In the genomic region with DNA sequence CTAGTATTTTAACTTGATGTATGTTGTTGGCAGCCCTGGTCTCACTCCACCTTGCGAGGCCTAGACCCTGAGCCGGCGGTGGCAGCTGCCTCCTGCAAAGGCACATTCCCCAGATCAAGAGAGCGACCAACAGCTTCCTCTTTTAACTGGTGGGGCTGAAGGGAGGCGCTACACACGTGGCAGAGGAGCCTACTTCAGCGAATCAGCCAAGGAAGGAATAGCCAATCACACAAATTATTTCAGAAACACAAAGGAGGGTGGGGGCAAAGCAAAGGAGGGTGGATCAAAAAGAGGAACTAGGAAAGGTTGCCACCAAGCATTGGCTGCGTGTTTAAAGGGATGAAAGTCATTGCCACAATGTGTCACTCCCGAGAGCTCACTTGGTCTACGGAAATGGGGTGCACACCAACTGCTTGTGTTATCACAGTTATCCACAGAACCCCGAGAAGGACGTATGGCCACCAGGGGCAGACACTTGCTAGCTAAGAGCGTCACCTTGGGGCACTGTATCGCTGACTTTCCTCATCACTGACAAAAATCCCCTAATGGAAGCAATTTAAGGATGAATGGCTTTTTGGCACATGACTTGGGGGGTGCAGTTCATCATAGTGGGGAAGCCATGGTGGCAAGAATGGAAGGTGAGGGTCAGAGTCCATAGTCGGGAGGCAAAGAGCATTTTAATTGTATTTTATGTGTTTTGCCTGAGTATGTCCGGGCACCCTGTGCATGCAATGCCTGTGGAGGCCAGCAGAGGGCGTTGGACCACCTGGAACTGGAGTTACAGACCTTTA, we compare ENCODE assay signal across 11 mouse cellular contexts. TPM values are rescaled to one million over a fixed set of nuclear protein-coding genes. Genes with fewer than 3 reads are reported as not detected.
A peak's percentile ranks its signal among the peaks of the same experiment; 100 is the strongest.
DNase-seq lines count a peak whose midpoint lies in the region; ATAC-seq and TF ChIP-seq lines count a peak whose summit lies in the region.
"Had no signal": no experiment of that assay in that cellular context is flagged by ENCODE, and none has a peak within 500 bp of the region (broad histone marks: within the 10 kb centered on the region; RNA-seq: fewer than 3 reads in every experiment).

No protein-coding gene starts in this region.

- peak; percentile 54 for TF ChIP-seq CTCF in heart, adult 2 months (IDR thresholded peaks at IDR 0.05)
- peak; percentile 63; the same call in 1 of the 2 replicates for TF ChIP-seq CTCF in bone marrow, adult 2 months (IDR thresholded peaks at IDR 0.05; ENCODE audit: control insufficient read depth, insufficient read depth, low read length)
- peak; percentile 36 for TF ChIP-seq CTCF in lung, postnatal 0 days (IDR thresholded peaks at IDR 0.05)

- H3K9me3 ChIP-seq in lung, postnatal 0 days (ENCODE audit: low read length), result no peaks in the 10 kb centered on the region
- H3K9me3 ChIP-seq in midbrain, embryonic 11.5 days (ENCODE audit: control insufficient read depth, low read length), result no peaks in the 10 kb centered on the region; the same call in 1 of the 2 replicates

- no peaks in the 10 kb centered on the region for H3K4me1 ChIP-seq in heart, adult 2 months (ENCODE audit: control insufficient read depth, insufficient read depth, low read length)
- H3K4me1 ChIP-seq in bone marrow, adult 2 months (ENCODE audit: control insufficient read depth, insufficient read depth, low read length), result peaks cover 2% of the 10 kb centered on the region; the same call in 1 of the 2 replicates
- no peaks in the 10 kb centered on the region for H3K4me1 ChIP-seq in lung, postnatal 0 days (ENCODE audit: insufficient read depth, low read depth, low read length)
- no peaks in the 10 kb centered on the region for H3K4me1 ChIP-seq in midbrain, embryonic 11.5 days (ENCODE audit: control insufficient read depth, insufficient read depth, low read length)

- DNase-seq in heart, adult 2 months, result peak in 1 of 2 experiments; percentile 28
- DNase-seq in heart, postnatal 10 days, result no peak
- DNase-seq in lung, postnatal 0 days (ENCODE audit: low spot score), result peak; percentile 29
- peak; percentile 58 to 73 for DNase-seq in spleen, postnatal 4 days (ENCODE audit: low spot score in 2 of 2)
- DNase-seq in kidney, postnatal 36 days, result no peak
- DNase-seq in midbrain, embryonic 11.5 days (ENCODE audit: low spot score, missing footprints), result no peak
- DNase-seq in layer of hippocampus, postnatal 10 days (ENCODE audit: low spot score in 2 of 2), result no peak
- DNase-seq: kidney, postnatal 25 days had no signal

- no peak for TF ChIP-seq POLR2A in heart, adult 2 months (IDR thresholded peaks at IDR 0.05; ENCODE audit: insufficient read depth, low read depth, low read length)
- TF ChIP-seq POLR2A in bone marrow, adult 2 months (IDR thresholded peaks at IDR 0.05; ENCODE audit: borderline replicate concordance, control insufficient read depth, low read depth, low read length), result peak; percentile 19; the same call in 1 of the 2 replicates

- no peak overlapping the region for H3K27ac ChIP-seq in heart, adult 2 months
- H3K27ac ChIP-seq in bone marrow, adult 2 months (ENCODE audit: control insufficient read depth, insufficient read depth, low read depth, low read length, poor library complexity), result peak overlapping the region; percentile 42
- no peak overlapping the region for H3K27ac ChIP-seq in lung, postnatal 0 days (ENCODE audit: low read length)
- no peak overlapping the region for H3K27ac ChIP-seq in midbrain, embryonic 11.5 days (ENCODE audit: low read depth, low read length)
- H3K27ac ChIP-seq: embryonic facial prominence, embryonic 12.5 days had no signal

- TF ChIP-seq EP300 in heart, adult 2 months (IDR thresholded peaks at IDR 0.05; ENCODE audit: insufficient read depth, low read depth, low read length), result no peak
- no peak for TF ChIP-seq EP300 in lung, postnatal 0 days (IDR thresholded peaks at IDR 0.05)

- no peak; the same call in 1 of the 2 replicates for ATAC-seq in lung, postnatal 0 days
- no peak for ATAC-seq in midbrain, embryonic 11.5 days (ENCODE audit: low FRiP score)
- ATAC-seq: Patski had no signal

- H3K9ac ChIP-seq in heart, adult 2 months (ENCODE audit: low read depth, low read length), result no peak overlapping the region
- H3K9ac ChIP-seq in lung, postnatal 0 days (replicated peaks; ENCODE audit: low read depth), result no peak overlapping the region
- H3K9ac ChIP-seq in midbrain, embryonic 11.5 days (ENCODE audit: low read length), result no peak overlapping the region
- H3K9ac ChIP-seq: embryonic facial prominence, embryonic 12.5 days had no signal

- no peaks in the 10 kb centered on the region for H3K79me2 ChIP-seq in heart, adult 2 months (replicated peaks; ENCODE audit: control insufficient read depth, insufficient read depth, low read length)

- intact Hi-C loops in heart, adult 2 months (cut with DNase I), result no loop called here
- intact Hi-C loops in heart, postnatal 10 days (cut with DNase I), result no loop called here

- no peaks in the 10 kb centered on the region for H3K36me3 ChIP-seq in heart, adult 2 months (ENCODE audit: control insufficient read depth, insufficient read depth, low read length)
- no peaks in the 10 kb centered on the region for H3K36me3 ChIP-seq in lung, postnatal 0 days (ENCODE audit: insufficient read depth, low read length)
- no peaks in the 10 kb centered on the region; the same call in 1 of the 2 replicates for H3K36me3 ChIP-seq in midbrain, embryonic 11.5 days (ENCODE audit: control insufficient read depth, insufficient read depth, low read length)
- H3K36me3 ChIP-seq: embryonic facial prominence, embryonic 12.5 days had no signal

- no peak overlapping the region for H3K4me3 ChIP-seq in heart, adult 2 months
- H3K4me3 ChIP-seq in bone marrow, adult 2 months (replicated peaks; ENCODE audit: control insufficient read depth, low read depth, low read length), result peak overlapping the region; percentile 1
- H3K4me3 ChIP-seq in lung, postnatal 0 days (ENCODE audit: low read depth, low read length), result no peak overlapping the region
- H3K4me3 ChIP-seq in midbrain, embryonic 11.5 days (ENCODE audit: low read depth, low read length), result no peak overlapping the region
- H3K4me3 ChIP-seq: embryonic facial prominence, embryonic 12.5 days had no signal

- no peak overlapping the region for H3K4me2 ChIP-seq in lung, postnatal 0 days (replicated peaks; ENCODE audit: low read depth, low read length)
- H3K4me2 ChIP-seq in midbrain, embryonic 11.5 days, result no peak overlapping the region
- H3K4me2 ChIP-seq: embryonic facial prominence, embryonic 12.5 days had no signal

- H3K27me3 ChIP-seq in heart, adult 2 months (ENCODE audit: control insufficient read depth, insufficient read depth, low read length), result no peaks in the 10 kb centered on the region
- H3K27me3 ChIP-seq in lung, postnatal 0 days (replicated peaks; ENCODE audit: insufficient read depth, low read length), result no peaks in the 10 kb centered on the region
- no peaks in the 10 kb centered on the region for H3K27me3 ChIP-seq in midbrain, embryonic 11.5 days (ENCODE audit: control insufficient read depth, insufficient read depth, low read length)
- H3K27me3 ChIP-seq: embryonic facial prominence, embryonic 12.5 days; Patski had no signal

- 87% methylated on average over 17 of the region's 17 CpGs for WGBS in heart, adult 2 months
- 14% methylated on average over 17 of the region's 17 CpGs for WGBS in bone marrow, adult 2 months
- 83% methylated on average over 17 of the region's 17 CpGs for WGBS in lung, postnatal 0 days
- 87% methylated on average over 17 of the region's 17 CpGs for WGBS in midbrain, embryonic 11.5 days

RNA-seq across cellular contexts. Expression of a gene that starts 20.1 kb away (rescaled TPM):
- total RNA-seq in heart, adult 2 months (2021), result 10 to 100 TPM; 14.0 to 14.4 TPM
- 10.9 and 18.9 TPM in 2 replicates for polyA plus RNA-seq in heart, adult 2 months (2012; rRNA removed)
- total RNA-seq in heart, postnatal 10 days (2021), result 10 to 100 TPM; 22.5 to 23.5 TPM
- polyA plus RNA-seq in bone marrow, adult 2 months (2011; ENCODE audit: insufficient read depth, insufficient read length, low replicate concordance, missing spikeins), result 10.6 and 12.2 TPM in 2 replicates
- polyA plus RNA-seq in lung, postnatal 0 days (2015; fragmentation: Nextera tagmentation; extraction: Ambion mirVana), result 5.8 and 6.0 TPM in 2 replicates
- 18.3 and 20.6 TPM in 2 replicates for polyA plus RNA-seq in midbrain, embryonic 11.5 days (2014; fragmentation: Nextera tagmentation; extraction: Ambion mirVana)
- 10 to 100 TPM; 72.2 to 73.1 TPM for total RNA-seq in layer of hippocampus, postnatal 10 days (2021)

Comparison
In these comparisons a context has a peak if more than half of its experiments do, and no peak if none do; other contexts are left out.
1. DNase-seq: peak in lung, postnatal 0 days (single experiment) and spleen, postnatal 4 days (2 of 2); none in heart, postnatal 10 days (0 of 2), kidney, postnatal 36 days (0 of 2), midbrain, embryonic 11.5 days (single experiment) and layer of hippocampus, postnatal 10 days (0 of 2).
2. Peak in every context shown above with its lines, with median percentiles within 50 percentile points of each other: CTCF ChIP-seq.